Mouse (Mus musculus) forelimb bud, embryonic 11.5 days (tissue): Measurements from ENCODE around the gene Amigo2.
A peak's percentile ranks its signal among the peaks of the same experiment; 100 is the strongest.
"Not testable (repeated sequence)": the region's sequence is repeated elsewhere in the genome, so short reads cannot be mapped to it uniquely, and the experiment has no call there.

Experiments used
- DNase-seq: peaks from one replicate; pipeline ENCODE4 v3.0.0-alpha.2; 2012; ENCODE audit warnings: low read depth, low spot score

Gene Amigo2

GRCm38 (mm10) chr15:97216843-97217242 lies 30.2 kb downstream of the Amigo2 start:
- no peak for DNase-seq

- DNase-seq: no peak
These were observed 34.3 kb downstream of the Amigo2 start for GRCm38 (mm10) chr15:97212501-97213477.

GRCm38 (mm10) chr15:97209754-97210153 lies 37.3 kb downstream of the Amigo2 start:
- DNase-seq: not testable (repeated sequence)

DNA sequence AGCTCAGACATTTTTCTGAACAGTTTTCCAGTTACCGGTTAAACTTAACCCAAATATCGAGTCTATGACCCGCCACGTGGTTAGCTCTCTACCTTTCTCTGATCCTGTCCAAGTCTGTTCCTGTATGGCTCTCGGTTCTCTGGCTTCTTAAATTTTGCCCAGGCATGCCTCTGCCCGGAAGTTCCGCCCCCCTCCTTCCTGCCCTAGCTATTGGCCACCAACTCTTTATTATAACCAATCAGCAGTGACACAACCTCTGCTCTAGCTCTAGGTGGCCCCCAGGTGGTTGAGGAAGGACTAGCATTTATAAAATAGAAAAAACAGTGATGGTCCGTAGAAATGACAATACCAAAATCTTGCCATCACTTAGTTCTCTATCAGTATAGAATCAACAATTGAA lies 40.6 kb downstream of the Amigo2 start:
- no peak for DNase-seq

GRCm38 (mm10) chr15:97205776-97206175 lies 41.3 kb downstream of the Amigo2 start:
- DNase-seq: no peak

DNA sequence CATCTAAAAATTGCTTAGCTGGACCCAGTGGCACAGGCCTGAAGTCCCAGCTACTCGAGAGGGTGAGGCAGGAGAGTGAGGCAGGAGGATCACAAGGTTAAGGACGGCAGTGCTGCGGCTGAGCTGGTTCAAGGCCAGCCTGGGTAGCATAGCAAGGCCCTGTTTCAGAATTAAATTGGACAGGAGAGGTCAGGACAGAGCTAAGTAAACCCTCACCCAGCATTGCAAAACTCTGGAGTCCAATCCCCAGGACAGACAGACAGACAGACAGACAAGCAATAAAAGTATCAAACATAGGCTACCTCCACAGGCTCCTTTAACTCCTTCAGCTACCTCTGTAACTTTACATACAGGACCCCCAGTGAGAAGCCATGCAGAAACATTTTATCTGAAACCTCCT lies 42.2 kb downstream of the Amigo2 start:
- DNase-seq: no peak

- DNase-seq: no peak
These were observed 50.4 kb downstream of the Amigo2 start for GRCm38 (mm10) chr15:97196644-97197043.

- peak; percentile 81 for DNase-seq
These were observed 51.5 kb downstream of the Amigo2 start for GRCm38 (mm10) chr15:97195628-97196027.
